Mouse (Mus musculus) erythroid progenitor cell, adult 5-6 weeks (primary cell): ENCODE data around the gene Tgfa. TPM values are rescaled to one million over a fixed set of nuclear protein-coding genes. Genes with fewer than 3 reads are reported as not detected.

Experiments
- ATAC-seq: replicated peaks from 2 replicates; pipeline ENCODE4 v1.8.0; 2016; ENCODE audit warnings: moderate number of reproducible peaks, mild to moderate bottlenecking, moderate TSS enrichment, inconsistent platforms; ENCODE audit not compliant: poor library complexity, low FRiP score, severe bottlenecking
- total RNA-seq, 2 experiments: library from RNA; stranded (forward) in 1 of 2; stranded (reverse) in 1 of 2; fragments of 150-400 nt in 1 of 2; fragments of 186-747, 209-891 nt in 1 of 2; gene quantifications; 2 replicates each; pipeline versions ENCODE4 v1.2.3 to v1.2.4; 2015 to 2017; ENCODE audit warnings: low replicate concordance in 2 of 2

Tgfa gene
- total RNA-seq (2015; ENCODE audit: low replicate concordance), result not detected in 2 replicates
- not detected in 2 replicates for total RNA-seq (2017; ENCODE audit: low replicate concordance)

GRCm38 (mm10) chr6:86194941-86195932, at the start of gene Tgfa:
Tgfa (plus strand) TSS chr6:86195223.
- no peak for ATAC-seq

GRCm38 (mm10) chr6:86148518-86148917, 46.5 kb upstream of the Tgfa start:
- ATAC-seq, result no peak

GRCm38 (mm10) chr6:86149001-86149400, 46.0 kb upstream of the Tgfa start:
- ATAC-seq, result no peak

DNA sequence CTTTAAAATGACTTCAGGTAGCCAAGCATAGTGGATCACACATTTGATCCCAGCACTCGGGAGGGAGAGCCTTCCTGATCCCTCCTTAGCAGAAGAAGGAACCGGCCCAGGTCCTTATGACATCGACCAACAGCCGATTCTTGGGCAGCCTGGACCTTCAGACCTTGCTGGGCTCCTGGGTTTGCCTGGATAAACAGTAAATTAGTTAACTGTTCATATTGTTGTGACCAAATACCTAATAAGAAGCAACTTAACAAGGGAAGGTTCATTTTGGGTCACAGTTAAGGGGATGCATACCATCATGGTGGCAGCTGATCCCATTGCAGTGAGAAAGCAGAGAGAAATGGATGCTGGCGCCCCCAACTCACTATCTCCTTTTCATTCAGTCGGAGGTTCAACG, 42.3 kb upstream of the Tgfa start:
- ATAC-seq, result no peak

- ATAC-seq, result no peak
Observed at GRCm38 (mm10) chr6:86153436-86153990, 41.5 kb upstream of the Tgfa start.

GRCm38 (mm10) chr6:86154006-86154405, 41.0 kb upstream of the Tgfa start:
- ATAC-seq, result no peak

- no peak for ATAC-seq
Observed at GRCm38 (mm10) chr6:86154481-86154880, 40.5 kb upstream of the Tgfa start.

DNA sequence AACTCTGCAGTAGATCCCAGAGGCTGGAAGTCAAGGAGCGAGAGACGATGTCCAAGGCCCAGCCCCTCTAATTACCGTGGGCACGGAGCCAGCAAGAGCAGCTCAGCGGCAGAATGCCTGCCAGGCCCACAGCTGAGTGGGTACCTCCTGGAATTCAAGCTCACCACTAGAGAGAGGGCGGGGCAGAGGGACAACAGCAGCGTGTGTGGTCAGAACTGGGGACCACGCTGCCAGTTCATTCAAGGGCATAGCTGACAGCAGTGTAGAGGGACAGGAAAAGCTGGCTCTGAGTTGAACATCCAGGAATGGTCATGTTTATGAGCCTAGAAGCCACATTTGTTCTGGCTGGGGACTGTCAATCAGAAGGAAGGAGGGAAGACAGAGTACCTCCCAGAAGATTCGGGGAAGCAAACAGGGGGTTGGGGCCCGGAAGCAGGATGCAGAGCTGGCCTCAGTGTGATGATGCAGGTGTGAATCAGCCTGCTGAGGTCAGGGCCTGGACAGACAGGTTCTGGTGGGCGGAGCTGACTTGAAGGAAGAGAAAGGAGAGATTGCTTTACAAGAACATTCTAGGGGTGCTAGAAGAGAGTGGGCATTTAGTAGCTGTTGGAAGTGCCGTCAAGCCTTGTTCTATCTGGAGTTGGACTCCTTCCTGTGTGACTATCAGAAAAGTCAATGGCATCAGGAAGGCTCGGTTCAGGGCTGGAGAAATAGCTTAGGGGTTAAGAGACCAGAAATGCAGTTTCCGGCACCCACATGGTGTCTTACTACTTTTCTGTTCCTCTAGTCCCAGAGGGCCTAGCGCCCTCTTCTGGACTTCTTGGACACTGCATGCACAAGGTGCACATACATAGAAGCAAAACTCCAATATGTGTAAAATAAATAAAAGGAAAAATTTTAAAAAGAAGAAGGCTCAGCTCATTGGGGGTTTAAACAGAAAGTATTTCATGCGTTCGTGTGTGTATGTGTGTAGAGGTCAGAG, 37.5 kb upstream of the Tgfa start:
- no peak for ATAC-seq

DNA sequence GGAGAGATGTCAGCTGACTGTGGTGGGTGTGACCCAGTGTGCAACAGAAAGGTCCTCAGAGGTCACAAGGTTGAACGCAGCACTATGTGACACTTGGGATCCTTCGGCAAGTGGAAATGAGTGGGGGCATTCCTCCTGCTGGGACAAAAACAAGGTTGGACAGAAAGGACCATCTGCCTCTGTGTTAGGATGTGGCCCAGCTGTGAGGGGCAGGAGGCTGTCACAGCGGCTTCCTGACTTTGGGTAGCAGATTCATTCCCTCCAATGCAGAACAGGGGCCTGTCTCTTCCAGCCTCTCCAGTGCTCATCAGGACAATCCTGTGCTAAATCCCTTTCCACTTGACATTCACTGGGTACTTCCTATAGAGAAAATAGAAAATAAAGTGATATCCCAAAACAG, 34.1 kb upstream of the Tgfa start:
- no peak for ATAC-seq

DNA sequence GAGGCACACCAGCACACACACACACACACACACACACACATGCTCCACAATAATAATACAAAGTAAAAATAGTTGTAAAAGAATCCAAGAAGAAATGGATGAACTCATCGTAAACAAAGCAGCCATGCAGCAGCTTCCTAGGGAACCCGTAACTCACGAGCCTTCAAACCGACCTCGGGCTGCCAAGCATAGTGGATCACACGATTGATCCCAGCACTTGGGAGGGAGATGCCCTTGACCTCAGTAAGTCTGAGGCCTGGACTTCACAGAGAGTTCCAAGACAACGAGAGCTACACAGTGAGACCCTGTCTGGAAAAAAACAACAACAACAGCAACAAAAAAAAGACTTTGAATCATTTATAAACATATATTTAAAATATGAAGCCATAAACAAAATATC, 33.4 kb upstream of the Tgfa start:
- no peak for ATAC-seq

- ATAC-seq, result no peak
Observed at GRCm38 (mm10) chr6:86164028-86164427, 31.0 kb upstream of the Tgfa start.

GRCm38 (mm10) chr6:86166426-86166825, 28.6 kb upstream of the Tgfa start:
- no peak for ATAC-seq

GRCm38 (mm10) chr6:86167851-86168250, 27.2 kb upstream of the Tgfa start:
- ATAC-seq, result no peak

DNA sequence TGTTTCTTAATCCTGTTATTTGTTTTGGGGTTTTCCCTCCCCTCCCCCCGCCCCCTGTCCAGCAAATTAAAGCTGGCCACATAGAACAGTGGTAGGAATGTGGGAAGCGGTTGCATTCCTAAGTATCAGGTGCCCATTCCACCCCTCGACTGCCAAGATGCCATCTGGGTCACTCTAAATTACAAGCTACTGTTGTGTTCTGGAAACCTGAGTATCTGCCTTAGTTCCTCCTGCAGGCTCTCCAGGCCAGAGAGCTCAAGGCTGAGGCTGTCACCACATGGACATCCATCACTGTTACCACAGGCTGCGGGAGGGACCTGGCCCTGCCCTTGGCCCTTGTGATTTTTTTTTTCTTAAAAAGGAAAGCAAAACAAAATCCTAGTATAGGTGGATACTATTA, 25.9 kb upstream of the Tgfa start:
- ATAC-seq, result no peak

- ATAC-seq, result no peak
Observed at GRCm38 (mm10) chr6:86176236-86176635, 18.8 kb upstream of the Tgfa start.

DNA sequence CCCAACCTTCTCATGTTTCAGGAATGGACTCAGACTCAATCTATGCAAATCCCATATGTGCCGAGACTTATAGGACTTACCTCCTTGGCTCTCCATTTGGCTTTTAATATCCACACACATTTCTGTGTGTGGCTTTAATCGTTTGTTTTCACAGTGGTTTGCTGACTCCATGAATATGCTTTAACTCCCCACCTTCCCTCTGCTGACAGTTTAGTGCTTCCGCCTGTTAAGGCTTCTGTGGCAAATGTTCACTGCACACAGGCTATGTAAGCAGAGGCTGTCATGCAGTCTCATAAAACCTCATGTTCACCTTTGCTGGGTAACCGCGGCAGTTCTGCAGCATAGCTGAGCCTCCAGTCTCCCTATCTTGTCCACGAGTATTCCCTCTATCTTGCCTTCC, 18.3 kb upstream of the Tgfa start:
- ATAC-seq, result no peak

DNA sequence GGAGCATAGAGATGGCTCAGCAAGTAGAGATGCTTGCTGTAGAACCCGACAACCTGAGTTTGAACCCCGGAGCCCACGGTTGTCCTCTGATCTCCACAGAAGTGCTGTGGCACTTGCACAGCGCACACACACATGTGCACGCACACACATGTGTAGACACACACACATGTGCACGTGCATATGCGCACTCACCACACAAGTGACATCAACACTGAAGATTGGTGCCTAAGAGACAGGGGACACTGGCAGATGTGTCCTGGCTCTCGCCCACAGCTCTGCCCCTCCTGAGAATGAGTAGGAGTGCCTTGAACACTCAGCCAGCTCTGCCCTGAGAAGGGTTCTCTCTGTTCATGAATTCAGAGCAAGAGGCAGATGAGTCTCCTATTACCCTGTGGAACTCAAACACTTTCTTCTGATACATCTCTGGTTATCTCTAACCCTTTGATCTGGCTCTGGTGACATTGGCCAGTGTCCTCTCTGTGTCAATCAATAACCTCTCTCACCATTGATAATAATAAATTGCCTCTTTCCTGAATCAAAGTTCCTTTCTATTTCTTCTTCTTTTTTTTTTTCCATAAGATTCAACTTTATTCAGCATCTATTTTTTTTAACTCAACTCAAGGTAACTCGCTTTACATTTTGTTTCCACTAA, 17.6 kb upstream of the Tgfa start:
- no peak for ATAC-seq

DNA sequence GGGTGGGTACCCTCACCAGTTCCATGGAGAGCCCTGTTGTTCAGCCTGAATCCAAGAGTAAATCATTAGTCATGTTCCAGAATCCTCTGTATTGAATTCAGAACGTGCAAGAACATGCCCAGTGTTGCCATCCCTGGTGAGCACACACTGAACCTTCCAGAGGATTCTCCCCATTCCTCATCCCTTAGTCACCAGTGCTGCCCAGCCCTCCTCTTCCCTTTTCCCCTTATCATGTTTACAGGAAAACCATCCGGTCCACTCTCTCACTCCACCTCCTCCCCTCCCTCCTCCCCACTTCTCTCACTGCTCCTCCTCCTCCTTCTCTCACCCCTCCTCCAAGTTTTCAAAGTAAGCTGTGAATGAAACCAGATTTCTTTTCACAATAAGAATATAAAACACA, 14.4 kb upstream of the Tgfa start:
- no peak for ATAC-seq

DNA sequence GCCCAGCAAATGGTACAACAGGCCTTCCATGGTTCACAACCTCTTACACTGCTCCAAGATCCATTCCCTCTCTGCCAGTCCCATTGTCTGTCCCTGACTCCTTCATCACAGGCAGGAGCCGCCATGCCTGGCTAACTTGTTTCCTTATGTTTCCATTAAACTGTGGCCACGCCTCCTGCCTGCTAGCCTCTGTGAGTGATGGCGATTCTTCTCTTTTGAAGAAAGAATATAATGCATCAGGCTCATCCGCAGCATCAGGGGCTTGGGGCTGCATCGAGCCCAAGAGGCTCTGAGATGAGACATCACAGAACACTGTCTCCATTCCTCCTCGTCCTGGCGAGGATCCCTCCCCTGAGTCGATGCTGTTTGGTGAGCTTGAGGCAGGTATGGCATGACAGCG, 13.0 kb upstream of the Tgfa start:
- ATAC-seq, result no peak

DNA sequence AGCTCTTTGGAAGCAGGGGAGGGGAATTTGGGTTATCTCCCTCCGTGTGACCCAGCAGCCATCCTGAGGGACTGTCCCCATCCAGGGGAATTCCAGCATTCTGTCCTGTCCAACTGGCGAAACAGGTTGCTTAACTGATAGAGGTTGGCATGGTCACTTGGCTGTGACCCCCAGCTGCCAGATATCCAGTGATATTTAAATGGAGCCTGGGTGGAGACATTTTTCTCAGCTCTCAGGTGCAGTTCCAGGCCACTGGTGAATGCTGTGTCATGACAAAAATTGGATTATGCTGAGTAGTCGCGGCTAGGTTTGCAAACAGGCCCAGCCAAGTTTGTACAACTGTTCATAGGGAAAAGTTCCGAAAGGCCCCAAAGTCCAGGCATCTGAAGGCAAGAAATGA, 12.4 kb upstream of the Tgfa start:
- ATAC-seq, result no peak
